Mouse (Mus musculus) heart, postnatal 25 days (tissue): ENCODE results near the gene Slc43a3. TPM values are rescaled to one million over a fixed set of nuclear protein-coding genes. Genes with fewer than 3 reads are reported as not detected.

Experiments used
- DNase-seq: peaks from one replicate; pipeline ENCODE4 v3.0.0; 2022; ENCODE audit warnings: low spot score
- intact Hi-C: fragments of 180-260 bp; cut with DNase I; formaldehyde crosslinking; loops from one replicate; pipeline ENCODE4 v1.15.1; 2025
- microRNA-seq: library from miRNA; unstranded; fragments of <30 nt; microRNA quantifications from one replicate; pipeline ENCODE4 v1.2.0, GENCODE M21; 2022
- total RNA-seq, 2 experiments: library from RNA; stranded (reverse); gene quantifications; 2 replicates each; pipeline ENCODE4 v1.2.3; 2021

Gene Slc43a3
- total RNA-seq, 2 experiments from 2014 or later = 70.7 to 86.6 TPM

GRCm38 (mm10) chr2:84962906-84963507 is 26.6 kb downstream of the Slc43a3 start:
- intact Hi-C loops = no loop called here
- DNase-seq = no peak

- no peak for DNase-seq
- intact Hi-C loops = no loop called here
These were observed 27.9 kb downstream of the Slc43a3 start for GRCm38 (mm10) chr2:84964111-84964801.

GRCm38 (mm10) chr2:84967318-84967991 is 31.1 kb downstream of the Slc43a3 start:
- no peak for DNase-seq

GRCm38 (mm10) chr2:84975580-84975979 is 39.2 kb downstream of the Slc43a3 start:
- intact Hi-C loops = no loop called here
- no peak for DNase-seq

More at GRCm38 (mm10) chr2:84967318-84967991, 31.1 kb downstream of the Slc43a3 start:
- intact Hi-C loops = no loop called here

GRCm38 (mm10) chr2:84980188-84980587 is 43.8 kb downstream of the Slc43a3 start, which contains the start of gene Prg2:
TSS of gene Prg2 (plus strand) at chr2:84980461.
- intact Hi-C loops = no loop called here
- no peak for DNase-seq

- intact Hi-C loops = no loop called here
- DNase-seq = no peak
These were observed 51.6 kb downstream of the Slc43a3 start, which contains the start of gene Prg3 for GRCm38 (mm10) chr2:84987930-84988329. TSS of gene Prg3 (plus strand) at chr2:84988215.

- intact Hi-C loops = no loop called here
These were observed 60.0 kb downstream of the Slc43a3 start for GRCm38 (mm10) chr2:84996376-84996775.

GRCm38 (mm10) chr2:84999486-85000181 is 63.3 kb downstream of the Slc43a3 start:
- intact Hi-C loops = no loop called here

More at GRCm38 (mm10) chr2:84996376-84996775, 60.0 kb downstream of the Slc43a3 start:
- DNase-seq = no peak

GRCm38 (mm10) chr2:85001497-85001896 is 65.1 kb downstream of the Slc43a3 start:
- DNase-seq = no peak
- intact Hi-C loops = no loop called here

More at GRCm38 (mm10) chr2:84999486-85000181, 63.3 kb downstream of the Slc43a3 start:
- DNase-seq = no peak

- intact Hi-C loops = no loop called here
- no peak for DNase-seq
These were observed 66.2 kb downstream of the Slc43a3 start for GRCm38 (mm10) chr2:85002575-85002974.

GRCm38 (mm10) chr2:85004341-85004740 is 68.0 kb downstream of the Slc43a3 start:
- intact Hi-C loops = no loop called here
- DNase-seq = no peak

- intact Hi-C loops = loop anchor here (2.0 to 5.0 kb wide), 3 partner anchors 50 to 174 kb away; partner anchors contain the start of gene Rtn4rl2
- DNase-seq = no peak
These were observed 70.2 kb downstream of the Slc43a3 start for GRCm38 (mm10) chr2:85006600-85006999.

- DNase-seq = no peak
These were observed 71.3 kb downstream of the Slc43a3 start for GRCm38 (mm10) chr2:85007729-85008128.

More at GRCm38 (mm10) chr2:85007729-85008128, 71.3 kb downstream of the Slc43a3 start:
- intact Hi-C loops = loop anchor here (2.0 to 5.0 kb wide), 3 partner anchors 51 to 175 kb away; partner anchors contain the start of gene Rtn4rl2

Small RNA genes within 50 kb of the gene (microRNA-seq; reads per million reads assigned to microRNA genes)
- not detected for gene Gm24332

Other genes starting within 250 kb of the Slc43a3 start
- 10 to 100 TPM; 61.4 to 62.1 TPM for gene Zdhhc5, start 221.4 kb upstream of the Slc43a3 start, total RNA-seq
- gene Clp1, start 209.2 kb upstream of the Slc43a3 start, total RNA-seq = 1 to 10 TPM; 4.9 TPM
- gene Ypel4, start 202.5 kb upstream of the Slc43a3 start, total RNA-seq = 1 to 10 TPM in 1 of 2 experiments, under 1 TPM in 1; 0.94 to 1.1 TPM
- 1 to 10 TPM; 1.8 to 1.9 TPM for gene Gm19426, start 192.9 kb upstream of the Slc43a3 start, total RNA-seq
- 10 to 100 TPM; 68.8 to 75.7 TPM for gene Serping1, start 161.1 kb upstream of the Slc43a3 start, total RNA-seq
- 10 to 100 TPM; 30.6 to 70.6 TPM for gene Ube2l6, start 137.8 kb upstream of the Slc43a3 start, total RNA-seq
- gene Smtnl1, start 113.9 kb upstream of the Slc43a3 start, total RNA-seq = not detected
- 100 to 1,000 TPM in 1 of 2 experiments, 10 to 100 TPM in 1; 99.8 to 103 TPM for gene Timm10, start 109.6 kb upstream of the Slc43a3 start, total RNA-seq
- gene Slc43a1, start 97.7 kb upstream of the Slc43a3 start, total RNA-seq = 1 to 10 TPM; 1.5 to 2.2 TPM
- gene Rtn4rl2, start 49.9 kb upstream of the Slc43a3 start, total RNA-seq = 1 to 10 TPM; 1.8 to 4.0 TPM
- gene Prg2, start 43.9 kb downstream of the Slc43a3 start, total RNA-seq = not detected
- gene Prg3, start 51.6 kb downstream of the Slc43a3 start, total RNA-seq = not detected
- 10 to 100 TPM; 35.5 to 40.8 TPM for gene Ssrp1, start 100.7 kb downstream of the Slc43a3 start, total RNA-seq
- under 1 TPM; 0.26 to 0.42 TPM for gene P2rx3, start 100.9 kb downstream of the Slc43a3 start, total RNA-seq
- gene Tnks1bp1, start 111.4 kb downstream of the Slc43a3 start, total RNA-seq = 10 to 100 TPM; 63.2 to 65.0 TPM
- 10 to 100 TPM; 48.6 to 54.3 TPM for gene Aplnr, start 199.6 kb downstream of the Slc43a3 start, total RNA-seq